Comparison of ENCODE assay signal across 9 mouse cellular contexts in the genomic region with DNA sequence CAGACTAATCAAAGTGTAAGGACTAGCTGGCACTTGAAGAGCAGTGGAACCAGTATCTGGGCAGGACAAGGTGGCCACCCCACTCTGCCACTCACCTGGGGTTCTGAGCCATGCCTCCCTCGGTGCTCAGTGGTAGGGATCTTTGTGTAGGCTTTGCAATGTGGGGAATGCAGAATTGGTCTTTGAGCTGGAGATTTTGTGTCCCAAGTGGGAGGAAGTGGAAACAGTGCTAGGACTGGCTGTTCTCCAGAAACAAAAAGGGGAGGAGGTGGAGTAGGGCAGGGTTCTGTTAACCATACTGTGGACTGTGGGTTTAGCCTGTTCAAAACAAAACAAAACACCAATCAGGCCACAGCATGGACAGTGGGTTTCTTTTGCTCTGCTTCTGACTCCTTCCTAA. TPM values are rescaled to one million over a fixed set of nuclear protein-coding genes. Genes with fewer than 3 reads are reported as not detected.
DNase-seq lines count a peak whose midpoint lies in the region; ATAC-seq and TF ChIP-seq lines count a peak whose summit lies in the region.
"Had no signal": no experiment of that assay in that cellular context is flagged by ENCODE, and none has a peak within 500 bp of the region (broad histone marks: within the 10 kb centered on the region; RNA-seq: fewer than 3 reads in every experiment).

Sult1a1 (minus strand) TSS at position 226 of the 400 bp plus-strand sequence.

- peak within 1 kb of the TSS; percentile 98 for H3K27ac ChIP-seq in liver, adult 2 months (replicated peaks; ENCODE audit: insufficient read depth, low read depth, low read length)
- H3K27ac ChIP-seq in liver, embryonic 11.5 days (ENCODE audit: low read depth, low read length) = no peak within 1 kb of the TSS
- peak within 1 kb of the TSS; percentile 49 for H3K27ac ChIP-seq in cortical plate, adult 2 months (ENCODE audit: insufficient read depth, low read length)
- H3K27ac ChIP-seq in intestine, embryonic 15.5 days = peak within 1 kb of the TSS; percentile 30; the same call in 1 of the 2 replicates

- WGBS in liver, adult 2 months = 0% methylated on average over 1 of the region's 1 CpGs
- WGBS in liver, embryonic 11.5 days = 71% methylated on average over 1 of the region's 1 CpGs
- 68% methylated on average over 1 of the region's 1 CpGs for WGBS in intestine, embryonic 15.5 days

- H3K9ac ChIP-seq in liver, adult 2 months (ENCODE audit: low read depth, low read length) = peak within 1 kb of the TSS; percentile 91
- H3K9ac ChIP-seq in liver, embryonic 11.5 days (ENCODE audit: low read depth, low read length) = no peak within 1 kb of the TSS
- no peak within 1 kb of the TSS for H3K9ac ChIP-seq in intestine, embryonic 15.5 days

- DNase-seq in liver, adult 2 months (ENCODE audit: extremely low read depth, low read depth, low spot score) = peak; percentile 96
- DNase-seq in liver, embryonic 11.5 days (ENCODE audit: low spot score) = no peak
- DNase-seq in lung, postnatal 10 days = peak; percentile 89
- DNase-seq in left cerebral cortex, postnatal 10 days (ENCODE audit: extremely low spot score in 1 of 2, low spot score in 2 of 2) = no peak
- no peak for DNase-seq in T-cell, adult 2 months (ENCODE audit: low spot score)
- DNase-seq in thymus, postnatal 25 days = no peak

- no peak for TF ChIP-seq CTCF in liver, adult 2 months (IDR thresholded peaks at IDR 0.05; ENCODE audit: low read depth, low read length)
- no peak for TF ChIP-seq CTCF in cortical plate, adult 2 months (IDR thresholded peaks at IDR 0.05; ENCODE audit: extremely low read depth, insufficient read depth, low read length)

- no peak within 1 kb of the TSS for H3K4me2 ChIP-seq in liver, embryonic 11.5 days
- no peak within 1 kb of the TSS for H3K4me2 ChIP-seq in intestine, embryonic 15.5 days (replicated peaks)

- no peaks in the 10 kb centered on the region; the same call in 1 of the 2 replicates for H3K79me2 ChIP-seq in liver, adult 2 months (ENCODE audit: control insufficient read depth, insufficient read depth, low read length)

- ATAC-seq in liver, embryonic 11.5 days (replicated peaks; ENCODE audit: low FRiP score) = no peak
- ATAC-seq in intestine, embryonic 15.5 days = no peak

- peak; percentile 55; the same call in 1 of the 2 replicates for TF ChIP-seq POLR2A in liver, adult 2 months (IDR thresholded peaks at IDR 0.05; ENCODE audit: extremely low read depth, insufficient read depth, low read length)
- TF ChIP-seq POLR2A in cortical plate, adult 2 months (IDR thresholded peaks at IDR 0.05; ENCODE audit: extremely low read depth, insufficient read depth, low read length) = peak; percentile 60

- no peaks in the 10 kb centered on the region for H3K9me3 ChIP-seq in liver, embryonic 11.5 days (ENCODE audit: control insufficient read depth, low read length)
- no peaks in the 10 kb centered on the region for H3K9me3 ChIP-seq in intestine, embryonic 15.5 days

- peaks cover 38% of the 10 kb centered on the region for H3K4me1 ChIP-seq in liver, adult 2 months (ENCODE audit: control insufficient read depth, insufficient read depth, low read length)
- no peaks in the 10 kb centered on the region; the same call in 1 of the 2 replicates for H3K4me1 ChIP-seq in liver, embryonic 11.5 days (replicated peaks; ENCODE audit: control insufficient read depth, insufficient read depth, low read length)
- peaks cover 3% of the 10 kb centered on the region for H3K4me1 ChIP-seq in cortical plate, adult 2 months (ENCODE audit: control insufficient read depth, insufficient read depth, low read length)
- no peaks in the 10 kb centered on the region for H3K4me1 ChIP-seq in intestine, embryonic 15.5 days (replicated peaks)

- intact Hi-C loops in left cerebral cortex, postnatal 10 days (cut with DNase I) = no loop called here

- no peaks in the 10 kb centered on the region for H3K27me3 ChIP-seq in liver, adult 2 months (ENCODE audit: control insufficient read depth, insufficient read depth, low read length)
- no peaks in the 10 kb centered on the region for H3K27me3 ChIP-seq in liver, embryonic 11.5 days (replicated peaks; ENCODE audit: control insufficient read depth, insufficient read depth, low read length)
- no peaks in the 10 kb centered on the region for H3K27me3 ChIP-seq in intestine, embryonic 15.5 days (replicated peaks)

- peak within 1 kb of the TSS; percentile 65 for H3K4me3 ChIP-seq in liver, adult 2 months (ENCODE audit: insufficient read depth, low read depth, low read length)
- no peak within 1 kb of the TSS for H3K4me3 ChIP-seq in liver, embryonic 11.5 days (ENCODE audit: low read depth, low read length)
- H3K4me3 ChIP-seq in cortical plate, adult 2 months (ENCODE audit: insufficient read depth, low read length) = peak within 1 kb of the TSS; percentile 10
- no peak within 1 kb of the TSS for H3K4me3 ChIP-seq in intestine, embryonic 15.5 days (replicated peaks)

- peaks cover 25% of the 10 kb centered on the region for H3K36me3 ChIP-seq in liver, adult 2 months (ENCODE audit: control insufficient read depth, insufficient read depth, low read length)
- peaks cover 3% of the 10 kb centered on the region for H3K36me3 ChIP-seq in liver, embryonic 11.5 days (ENCODE audit: control insufficient read depth, insufficient read depth, low read length)
- H3K36me3 ChIP-seq in intestine, embryonic 15.5 days = peaks cover 12% of the 10 kb centered on the region

RNA-seq across cellular contexts. Expression of gene Sult1a1, which starts in this region (rescaled TPM):
- total RNA-seq in liver, adult 2 months (2014; rRNA removed) = 661 and 727 TPM in 2 replicates
- polyA plus RNA-seq in liver, adult 2 months (2012; rRNA removed) = 566 and 586 TPM in 2 replicates
- 0.14 and 0.44 TPM in 2 replicates for polyA plus RNA-seq in liver, embryonic 11.5 days (2014; fragmentation: Nextera tagmentation; extraction: Ambion mirVana)
- 14.1 and 16.5 TPM in 2 replicates for polyA plus RNA-seq in cortical plate, adult 2 months (2012; rRNA removed)
- polyA plus RNA-seq in intestine, embryonic 15.5 days (2015; fragmentation: Nextera tagmentation; extraction: Ambion mirVana) = 5.5 and 6.1 TPM in 2 replicates
- total RNA-seq in left cerebral cortex, postnatal 10 days (2021) = 1 to 10 TPM; 2.7 to 8.2 TPM
- total RNA-seq: MEL had no signal

Comparison
In these comparisons a context has a peak if more than half of its experiments do, and no peak if none do; other contexts are left out.
1. RNA of gene Sult1a1 (total RNA-seq): 661 to 727 TPM in liver, adult 2 months; 2.7 to 8.2 TPM in left cerebral cortex, postnatal 10 days; every median in the first group is over 10 times any median in the second.
2. RNA of gene Sult1a1 (polyA plus RNA-seq): 566 to 586 TPM in liver, adult 2 months; 14.1 to 16.5 TPM in cortical plate, adult 2 months, 5.5 to 6.1 TPM in intestine, embryonic 15.5 days and 0.14 to 0.44 TPM in liver, embryonic 11.5 days; every median in the first group is over 10 times any median in the second.
3. DNase-seq: peak in liver, adult 2 months (single experiment) and lung, postnatal 10 days (single experiment); none in liver, embryonic 11.5 days (single experiment), left cerebral cortex, postnatal 10 days (0 of 2), T-cell, adult 2 months (single experiment) and thymus, postnatal 25 days (single experiment).
4. H3K4me3 ChIP-seq: peak in liver, adult 2 months (single experiment) and cortical plate, adult 2 months (single experiment); none in liver, embryonic 11.5 days (single experiment) and intestine, embryonic 15.5 days (single experiment).